Mouse (Mus musculus) CD8-positive naive resting alpha-beta T cell, adult 2 months (primary cell): Measurements from ENCODE around the gene Hist2h2aa2.
"Not testable (repeated sequence)": the region's sequence is repeated elsewhere in the genome, so short reads cannot be mapped to it uniquely, and the experiment has no call there.

ENCODE experiments used
- DNase-seq, 2 experiments: peaks; one replicate each; pipeline ENCODE4 v3.0.0; 2022; ENCODE audit warnings: low read depth in 2 of 2, low spot score in 2 of 2

Hist2h2aa2 gene

DNA sequence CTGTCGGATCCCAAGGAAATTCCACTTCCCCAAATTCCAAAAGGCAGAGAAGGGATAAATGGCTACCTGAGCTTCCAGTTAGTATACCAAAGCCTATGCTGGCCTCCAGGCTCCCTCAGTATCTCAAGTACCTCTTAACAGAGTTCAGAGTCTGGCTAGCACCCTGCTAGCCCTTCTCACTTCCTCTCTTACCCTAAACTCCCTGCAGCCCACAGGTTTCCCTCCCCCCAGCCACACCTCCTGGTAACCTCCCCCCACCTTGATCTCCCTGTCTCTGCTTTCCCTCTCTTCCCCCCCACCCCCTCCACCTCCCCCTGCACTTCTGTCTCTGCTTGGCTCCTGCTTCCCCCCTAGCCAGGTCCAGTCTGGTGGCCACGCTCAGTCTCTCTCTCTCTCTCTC lies 40.3 kb downstream of the Hist2h2aa2 start:
- no peak for DNase-seq

DNA sequence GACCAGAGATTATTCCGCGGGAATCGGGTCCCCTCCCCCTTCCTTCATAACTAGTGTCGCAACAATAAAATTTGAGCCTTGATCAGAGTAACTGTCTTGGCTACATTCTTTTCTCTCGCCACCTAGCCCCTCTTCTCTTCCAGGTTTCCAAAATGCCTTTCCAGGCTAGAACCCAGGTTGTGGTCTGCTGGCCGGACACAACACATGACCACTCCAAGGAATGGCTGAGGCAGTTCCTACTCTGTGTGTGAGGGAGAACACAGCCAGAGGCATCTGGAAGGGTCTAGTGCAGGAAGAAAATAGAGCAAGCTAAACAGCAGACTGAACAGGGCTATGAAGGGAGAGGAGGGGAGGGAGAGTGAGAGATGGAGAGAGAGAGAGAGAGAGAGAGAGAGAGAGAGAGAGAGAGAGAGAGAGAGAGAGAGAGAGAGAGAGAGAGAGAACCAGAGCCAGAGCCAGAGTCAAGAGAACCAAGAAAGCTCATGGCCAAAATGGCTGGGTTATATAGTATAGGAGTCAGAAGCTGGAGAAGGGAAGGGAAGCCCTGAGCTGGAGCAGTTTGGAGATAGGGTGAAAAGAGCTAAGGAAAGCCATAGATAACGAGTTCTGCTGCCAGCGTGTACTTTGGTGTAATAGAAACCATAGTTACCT lies 41.4 kb downstream of the Hist2h2aa2 start:
- DNase-seq = not testable (repeated sequence)

DNA sequence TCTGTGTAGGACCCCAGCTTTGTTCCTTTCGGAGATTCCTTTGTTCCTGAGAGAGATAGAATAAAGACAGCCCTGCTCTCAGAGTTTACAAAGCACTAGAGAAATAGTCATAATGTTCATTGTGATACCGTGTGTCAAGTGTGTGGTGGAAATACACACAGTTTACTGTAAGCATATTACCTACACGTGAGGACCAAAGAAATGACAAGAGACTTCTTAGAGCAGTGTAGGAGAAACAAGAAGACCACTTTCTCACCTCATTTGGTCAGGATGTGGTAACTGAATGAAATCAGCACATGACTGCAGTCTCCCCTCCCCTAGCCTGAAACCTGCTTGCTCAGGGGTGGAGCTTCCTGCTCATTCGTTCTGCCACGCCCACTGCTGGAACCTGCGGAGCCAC lies 41.9 kb downstream of the Hist2h2aa2 start:
- DNase-seq = peak; percentile 60 to 72

DNA sequence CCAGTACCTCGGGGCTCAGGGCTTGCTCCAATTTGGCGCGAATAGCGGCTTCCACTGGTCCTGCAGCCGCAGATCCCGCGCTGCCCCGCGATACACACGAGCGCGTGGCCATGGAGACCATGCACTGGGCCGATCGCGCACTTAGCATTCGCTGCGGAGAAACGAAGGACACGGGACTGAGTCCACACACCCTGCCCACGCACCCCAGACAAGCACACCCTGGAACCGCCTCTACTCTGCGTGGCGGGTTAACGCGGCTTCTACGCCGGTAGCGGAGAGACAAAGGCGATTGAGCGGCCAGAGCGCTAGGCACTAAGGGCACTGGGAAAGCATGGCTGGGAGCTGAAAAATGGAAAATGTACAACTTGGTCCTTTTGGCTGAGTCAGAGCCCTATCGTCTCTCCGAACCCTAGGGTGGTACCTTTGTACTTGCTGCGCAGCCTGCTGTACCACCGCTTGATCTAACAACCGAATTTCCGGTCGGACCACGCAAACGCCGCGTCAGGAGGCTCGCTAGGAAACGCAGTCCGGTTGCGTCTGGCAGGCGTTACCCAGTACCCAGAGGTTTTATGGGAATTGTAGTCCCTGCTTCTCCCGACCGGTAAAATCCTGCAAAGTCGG lies 42.8 kb downstream of the Hist2h2aa2 start:
- peak; percentile 82 to 84 for DNase-seq

DNA sequence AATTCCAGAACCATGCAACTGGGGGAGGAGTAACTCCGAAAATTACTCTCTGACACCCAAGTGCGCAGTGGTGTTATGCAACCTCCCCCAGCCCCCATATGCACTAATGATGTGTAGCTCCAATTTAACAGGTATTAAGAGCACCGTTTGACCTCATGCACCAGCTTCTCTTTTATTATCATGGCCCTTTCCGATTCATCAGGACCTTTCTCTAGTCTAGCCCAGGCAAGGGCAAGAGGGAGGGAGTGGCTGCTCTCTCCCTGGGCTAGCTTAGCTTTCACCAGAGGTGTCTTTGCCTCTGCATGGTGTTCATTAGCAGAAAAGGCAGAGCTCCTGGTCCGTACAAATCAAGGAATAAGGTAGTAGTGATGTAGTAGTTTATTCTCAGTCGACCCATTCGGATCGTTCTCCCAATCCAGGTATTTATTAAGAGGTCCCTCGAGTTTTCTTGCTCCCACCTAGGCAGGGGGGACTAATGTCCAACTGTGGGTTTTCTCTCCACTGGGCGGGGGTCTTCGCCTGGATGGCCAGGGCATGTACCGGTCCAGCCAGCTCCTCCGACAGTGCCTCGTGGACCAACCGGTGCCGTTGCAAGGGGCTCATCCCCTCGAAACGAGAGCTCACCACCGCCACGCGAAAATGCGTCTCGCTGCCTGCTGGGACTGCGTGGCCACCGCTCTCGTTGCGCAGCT lies 43.5 kb downstream of the Hist2h2aa2 start:
- DNase-seq = no peak

DNA sequence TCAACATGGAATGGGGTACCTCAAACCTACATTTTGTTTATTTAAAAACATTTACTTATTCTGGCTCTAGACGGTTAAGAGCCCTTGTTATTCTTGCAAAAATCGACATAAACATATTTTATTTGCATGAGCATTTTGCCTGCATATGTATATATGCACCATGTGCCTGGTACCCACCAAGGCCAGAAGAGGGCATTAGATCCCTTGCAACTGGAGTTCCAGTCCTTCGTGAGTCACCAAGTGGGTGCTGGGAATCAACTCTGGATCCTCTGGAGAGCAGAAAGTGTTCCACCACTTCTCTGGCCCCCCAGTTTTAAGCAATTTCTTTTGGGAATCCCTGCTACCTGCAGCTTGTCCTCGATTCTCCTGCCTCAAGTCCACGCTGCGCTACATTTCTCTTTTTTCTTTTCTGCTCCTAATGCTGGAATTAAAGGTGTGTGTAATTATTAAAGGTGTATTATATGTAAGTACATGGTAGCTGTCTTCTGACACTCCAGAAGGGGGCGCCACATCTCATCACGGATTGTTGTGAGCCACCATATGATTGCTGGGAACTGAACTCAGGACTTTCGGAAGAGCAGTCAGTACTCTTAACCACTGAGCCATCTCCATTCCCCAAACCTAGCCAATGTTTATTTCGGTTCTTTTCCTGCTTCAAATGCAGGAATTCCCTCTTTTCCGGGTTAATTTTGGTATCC lies 44.3 kb downstream of the Hist2h2aa2 start:
- DNase-seq = no peak

DNA sequence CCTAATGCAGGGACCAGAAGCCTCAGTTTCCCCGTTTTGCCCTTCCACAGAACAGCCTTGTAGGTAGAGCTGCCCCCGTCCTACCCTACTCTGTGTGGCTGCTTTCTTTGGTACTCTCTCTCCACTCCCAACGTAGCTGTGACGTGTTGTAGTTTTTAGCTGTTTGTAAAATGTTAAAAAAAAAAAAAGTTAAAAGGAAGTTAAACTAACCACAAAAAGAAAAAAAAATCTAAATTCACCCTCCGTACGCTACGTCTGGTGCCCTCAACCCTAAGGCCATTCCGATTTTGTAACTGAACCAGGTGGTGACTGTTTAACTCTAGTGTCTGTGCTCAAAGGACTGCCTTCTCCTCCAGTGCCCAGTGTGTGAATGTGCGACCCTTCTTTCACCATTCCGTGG lies 45.1 kb downstream of the Hist2h2aa2 start:
- DNase-seq = peak in 1 of 2 experiments; percentile 24

DNA sequence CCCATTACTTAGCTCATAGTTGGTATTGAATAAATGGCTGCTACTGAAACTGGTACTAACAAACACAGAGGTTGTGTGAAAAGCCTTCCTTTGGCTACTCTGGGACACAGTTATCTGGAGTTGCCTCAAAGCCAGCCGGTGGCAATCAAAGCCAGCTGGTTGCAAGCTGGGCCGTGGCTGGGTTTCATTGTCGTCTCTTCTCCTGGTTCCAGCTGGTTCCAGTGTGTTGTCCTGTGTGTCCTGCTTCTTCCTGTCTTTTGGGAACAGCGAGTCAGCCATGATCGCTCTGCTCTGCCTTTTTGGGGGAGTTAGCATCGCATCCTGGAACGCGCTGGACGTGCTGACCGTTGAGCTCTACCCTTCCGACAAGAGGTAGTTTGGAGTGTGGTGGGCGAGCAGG lies 47.1 kb downstream of the Hist2h2aa2 start:
- DNase-seq = no peak
